Mouse (Mus musculus) gastrocnemius, adult 8-10 months (tissue): ENCODE data around the gene Klhl41. TPM values are rescaled to one million over a fixed set of nuclear protein-coding genes. Genes with fewer than 3 reads are reported as not detected.

Experiments used
- DNase-seq, 2 experiments: peaks; one replicate each; pipeline ENCODE4 v3.0.0; 2022; ENCODE audit warnings: low spot score in 2 of 2
- total RNA-seq, 4 experiments: library from RNA; stranded (reverse); gene quantifications; 2 replicates each; pipeline ENCODE4 v1.2.4; 2022

The Klhl41 gene
- total RNA-seq, 4 experiments from 2014 or later, result 595 to 639 (median 634) TPM

GRCm38 (mm10) chr2:69683036-69683805 is 13.3 kb downstream of the Klhl41 start:
- no peak for DNase-seq

DNA sequence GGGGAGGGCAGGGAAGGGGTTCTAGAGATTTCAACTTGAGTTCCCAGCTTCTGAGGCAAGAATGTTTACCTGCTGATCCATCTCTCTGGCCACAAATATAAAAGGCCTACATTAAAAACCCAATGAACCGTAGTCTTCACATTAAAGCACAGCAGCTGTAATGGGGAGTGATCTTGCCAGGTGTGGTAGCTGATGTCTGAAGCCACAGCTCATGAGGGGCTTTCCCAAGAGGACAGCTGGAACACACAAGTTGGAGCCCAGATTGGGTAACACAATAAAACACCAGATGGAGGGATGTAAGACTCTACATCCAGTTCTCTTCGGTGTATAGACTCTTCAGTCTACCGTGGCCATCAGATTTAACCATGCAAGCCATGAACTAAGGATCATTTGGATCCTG is 14.6 kb downstream of the Klhl41 start:
- DNase-seq, result no peak

DNA sequence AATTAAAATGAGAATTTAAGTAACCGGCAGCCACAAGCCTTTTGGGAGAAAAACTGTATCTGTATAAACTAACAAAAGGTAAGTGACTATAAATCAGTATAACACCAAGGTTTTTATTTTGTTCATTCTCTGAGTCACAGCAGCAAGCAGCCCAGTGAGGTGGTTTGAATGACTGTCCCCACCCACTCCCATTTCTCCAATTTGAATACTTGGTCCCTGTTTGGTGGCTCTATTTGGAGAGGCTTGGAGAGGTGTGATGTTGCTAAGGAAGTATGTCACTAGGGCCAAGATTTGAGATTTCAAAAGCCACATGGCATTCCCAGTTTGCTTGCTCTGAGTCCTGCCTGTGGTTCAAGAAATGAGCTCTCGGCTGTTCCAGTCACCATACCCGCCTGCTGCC is 20.3 kb downstream of the Klhl41 start:
- no peak for DNase-seq

GRCm38 (mm10) chr2:69690843-69691242 is 20.9 kb downstream of the Klhl41 start:
- DNase-seq, result no peak

DNA sequence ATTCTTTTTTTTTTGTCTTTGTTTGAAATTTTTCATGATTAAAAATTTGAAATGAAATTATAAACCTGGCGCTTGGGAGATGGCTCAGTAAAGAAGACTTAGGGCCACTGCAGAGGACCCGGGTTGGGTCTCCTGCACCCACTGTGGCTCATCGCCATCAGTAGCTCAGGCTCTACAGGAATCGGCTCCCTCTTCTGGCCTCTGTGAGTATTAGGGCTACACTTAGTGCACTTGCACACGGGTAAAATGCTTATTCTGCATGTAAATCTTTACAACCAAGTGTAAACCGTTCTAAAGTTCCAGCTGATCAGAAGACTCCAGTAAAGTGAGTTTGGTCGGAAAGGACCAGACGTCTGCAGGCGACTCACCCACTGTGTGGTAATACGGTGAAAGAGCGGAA is 23.6 kb downstream of the Klhl41 start:
- no peak for DNase-seq

- DNase-seq, result no peak
Observed at GRCm38 (mm10) chr2:69700446-69700845, 30.5 kb downstream of the Klhl41 start.

DNA sequence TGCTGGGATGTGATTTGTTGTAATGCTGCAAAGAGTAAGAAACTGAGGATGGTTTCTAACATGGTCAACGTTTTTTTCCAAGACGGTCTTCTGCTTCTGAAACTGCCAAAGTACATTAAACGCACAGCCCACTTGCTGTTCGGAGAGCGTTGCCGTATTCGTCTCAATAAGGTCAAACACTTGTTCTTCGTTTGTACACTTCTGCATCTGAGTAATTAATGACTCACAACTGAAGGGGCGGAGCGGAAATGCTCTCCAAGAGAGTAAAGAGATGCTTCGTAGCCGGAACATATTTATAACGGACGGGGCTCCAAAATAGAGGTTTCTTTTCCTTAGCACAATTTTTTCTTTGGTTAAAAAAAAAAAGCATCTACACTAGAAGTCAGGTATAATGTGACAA is 42.3 kb downstream of the Klhl41 start:
- no peak for DNase-seq

DNA sequence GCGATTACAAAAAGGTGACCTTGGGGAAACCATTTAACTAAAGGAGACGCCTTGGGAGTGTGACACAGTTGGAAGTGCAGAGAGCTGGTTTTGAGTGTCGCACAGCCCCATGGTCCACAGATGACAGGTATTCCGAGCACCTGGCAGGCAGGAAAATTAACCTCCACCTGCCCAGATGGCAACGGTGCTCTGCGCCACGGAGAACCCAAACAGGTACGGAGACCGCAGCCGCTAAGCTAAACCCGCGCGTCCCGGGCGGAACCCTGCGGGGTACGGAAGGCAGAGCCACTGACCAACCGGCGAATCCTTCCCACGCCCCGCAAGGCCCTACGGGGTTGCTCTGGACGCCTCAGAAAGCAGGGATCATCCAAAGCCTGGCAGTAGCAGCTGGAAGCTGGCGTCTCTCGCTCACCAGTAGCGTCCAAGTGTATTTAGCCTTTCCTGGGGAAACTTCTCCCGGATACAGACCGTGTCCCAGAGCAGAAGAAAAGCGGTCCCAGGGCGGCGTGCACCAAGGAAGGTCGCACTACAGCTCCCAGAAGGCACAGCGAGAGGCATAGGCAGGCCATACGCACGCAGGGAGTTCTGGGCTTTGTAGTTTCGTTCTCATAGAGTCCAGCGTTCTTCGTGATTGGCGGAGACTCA is 43.2 kb downstream of the Klhl41 start, which contains the start of gene Fastkd1:
Gene Fastkd1, minus strand, starts transcription at position 536 of the 645 bp plus-strand sequence.
- peak; percentile 71 to 78 for DNase-seq

DNA sequence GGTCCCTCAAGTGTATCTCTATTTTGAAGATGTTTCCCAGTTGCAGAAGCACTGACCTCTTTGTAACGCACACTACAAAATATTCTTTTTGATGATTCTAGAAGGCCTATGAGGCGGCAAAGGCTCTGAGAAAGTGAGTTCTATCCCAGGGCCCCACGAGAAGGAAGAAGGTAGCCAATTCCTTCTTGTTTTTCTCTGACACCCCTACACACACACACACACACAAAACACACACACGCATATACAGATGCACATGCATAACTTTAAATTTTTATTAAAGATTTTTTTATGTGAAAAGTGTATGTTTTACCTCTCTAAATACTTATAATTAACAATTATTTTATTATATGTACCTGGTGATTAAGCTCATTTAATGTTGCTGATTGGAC is 43.7 kb downstream of the Klhl41 start:
- DNase-seq, result no peak

DNA sequence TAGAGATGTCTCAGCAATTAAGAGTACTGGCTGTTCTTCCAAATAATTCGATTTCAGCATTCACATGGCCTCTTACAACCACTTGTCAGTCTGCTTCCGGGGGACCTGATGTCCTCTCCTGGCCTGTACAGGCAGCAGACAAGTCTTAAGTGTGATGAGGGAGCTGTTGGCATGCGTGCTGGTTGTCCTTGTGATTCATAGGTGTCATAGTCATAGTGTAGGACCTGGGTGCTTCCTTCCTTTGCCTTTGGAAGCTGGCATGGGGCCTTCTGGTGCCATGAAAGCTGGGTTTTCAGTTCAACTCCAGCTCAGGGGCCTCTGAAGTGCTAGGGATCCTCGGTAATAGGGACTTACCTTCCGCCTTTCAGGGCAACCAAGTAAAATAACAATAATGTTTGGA is 44.2 kb downstream of the Klhl41 start:
- DNase-seq, result no peak

- DNase-seq, result no peak
Observed at GRCm38 (mm10) chr2:69716483-69716882, 46.6 kb downstream of the Klhl41 start.

DNA sequence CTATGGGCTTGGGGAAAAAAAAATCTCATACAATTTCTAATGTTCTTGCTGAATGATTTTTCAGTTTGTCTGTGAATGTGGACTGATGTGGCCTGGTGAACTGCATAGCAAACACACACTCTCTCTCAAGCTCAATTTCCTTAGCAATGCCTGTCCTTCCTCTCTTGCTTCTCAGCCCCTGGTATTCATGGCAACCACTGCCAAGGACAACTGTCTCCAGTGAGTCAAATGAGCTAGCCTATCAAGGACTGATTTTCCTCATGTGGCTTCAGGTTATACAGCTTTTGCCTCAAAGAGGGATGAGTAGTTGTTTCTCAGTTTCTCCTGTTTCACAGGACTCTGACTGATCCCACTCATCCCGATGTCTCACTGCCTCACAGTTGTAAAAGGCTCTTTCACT is 49.2 kb downstream of the Klhl41 start:
- no peak for DNase-seq

GRCm38 (mm10) chr2:69722273-69722649 is 52.3 kb downstream of the Klhl41 start, which contains the start of gene Ppig:
Gene Ppig, plus strand, starts transcription at chr2:69722545.
- DNase-seq, result no peak

GRCm38 (mm10) chr2:69722650-69723518 is 53.0 kb downstream of the Klhl41 start:
- DNase-seq, result peak; percentile 74 to 82

DNA sequence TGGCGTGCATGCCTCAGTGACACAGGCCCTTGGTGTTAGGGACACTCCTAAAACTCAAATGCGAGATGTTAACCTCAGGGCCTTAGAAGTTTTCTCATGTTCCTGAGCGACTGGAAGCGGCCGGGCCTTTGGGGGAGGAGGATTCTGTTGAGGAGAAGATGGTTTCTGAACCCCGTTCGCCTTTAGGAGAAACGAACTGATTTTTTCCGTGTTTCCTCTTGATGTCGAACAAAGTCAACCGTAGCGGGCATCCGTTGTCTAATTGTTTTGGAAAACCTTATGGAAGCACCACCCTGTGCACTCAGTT is 53.6 kb downstream of the Klhl41 start:
- DNase-seq, result no peak

Other genes starting within 250 kb of the Klhl41 start
- not detected for gene Lrp2, start 84.1 kb upstream of the Klhl41 start, total RNA-seq
- 1 to 10 TPM; 2.9 to 3.4 (median 3.2) TPM for gene Bbs5, start 22.9 kb upstream of the Klhl41 start, total RNA-seq
- 10 to 100 TPM; 12.4 to 19.4 (median 14.5) TPM for gene Fastkd1, start 43.4 kb downstream of the Klhl41 start, total RNA-seq
- gene Ppig, start 52.4 kb downstream of the Klhl41 start, total RNA-seq, result 10 to 100 TPM; 27.8 to 38.6 (median 29.7) TPM
- gene Ccdc173, start 119.5 kb downstream of the Klhl41 start, total RNA-seq, result under 1 TPM; 0.27 to 0.49 (median 0.37) TPM
- 10 to 100 TPM; 17.4 to 22.6 (median 20.3) TPM for gene Phospho2, start 119.5 kb downstream of the Klhl41 start, total RNA-seq
- 10 to 100 TPM in 2 of 4 experiments, 1 to 10 TPM in 2; 6.8 to 14.0 (median 10.0) TPM for gene Klhl23, start 151.8 kb downstream of the Klhl41 start, total RNA-seq
- 10 to 100 TPM; 38.7 to 51.8 (median 45.2) TPM for gene Ssb, start 191.4 kb downstream of the Klhl41 start, total RNA-seq
- 10 to 100 TPM; 14.8 to 20.1 (median 16.6) TPM for gene Mettl5, start 215.5 kb downstream of the Klhl41 start, total RNA-seq
- gene Ubr3, start 227.1 kb downstream of the Klhl41 start, total RNA-seq, result 100 to 1,000 TPM; 220 to 245 (median 226) TPM